Mouse (Mus musculus) limb, embryonic 14.5 days (tissue): Measurements from ENCODE around the gene Anp32e. TPM values are rescaled to one million over a fixed set of nuclear protein-coding genes. Genes with fewer than 3 reads are reported as not detected.
"Not testable (repeated sequence)": the region's sequence is repeated elsewhere in the genome, so short reads cannot be mapped to it uniquely, and the experiment has no call there.

ENCODE experiments used
- ATAC-seq: fragments of 200-750 bp; cut with Nextera tagmentation; 2 replicates; pipeline ENCODE4 v1.8.0; 2017; ENCODE audit warnings: low read depth, moderate number of reproducible peaks, moderate TSS enrichment; ENCODE audit not compliant: low FRiP score
- DNase-seq: peaks from one replicate; pipeline ENCODE4 v3.0.0-alpha.2; 2015; ENCODE audit warnings: low spot score
- H3K27ac ChIP-seq: fragments of 300-500 bp; sonication (generic); replicated peaks from 2 replicates; pipeline ENCODE4 v1.5.1; 2014; ENCODE audit warnings: low read depth, mild to moderate bottlenecking, low read length, moderate library complexity, mixed read lengths
- H3K27me3 ChIP-seq: fragments of 300-500 bp; sonication (generic); 2 replicates; pipeline ENCODE4 v1.6.1; 2014; ENCODE audit warnings: low read length, mixed read lengths; ENCODE audit not compliant: control insufficient read depth, insufficient read depth
- H3K36me3 ChIP-seq: fragments of 300-500 bp; sonication (generic); 2 replicates; pipeline ENCODE4 v1.6.1; 2014; ENCODE audit warnings: mild to moderate bottlenecking, low read length, moderate library complexity, mixed read lengths; ENCODE audit not compliant: control insufficient read depth, insufficient read depth
- H3K4me1 ChIP-seq: fragments of 300-500 bp; sonication (generic); 2 replicates; pipeline ENCODE4 v1.6.1; 2014; ENCODE audit warnings: antibody characterized with exemption, low read length, mixed read lengths; ENCODE audit not compliant: control insufficient read depth, insufficient read depth
- H3K4me2 ChIP-seq: fragments of 300-500 bp; sonication (generic); replicated peaks from 2 replicates; pipeline ENCODE4 v1.6.1; 2014; ENCODE audit warnings: low read depth, mild to moderate bottlenecking, low read length, moderate library complexity; ENCODE audit not compliant: severe bottlenecking
- H3K4me3 ChIP-seq: fragments of 300-500 bp; sonication (generic); replicated peaks from 2 replicates; pipeline ENCODE4 v1.5.1; 2014; ENCODE audit warnings: low read length
- H3K9ac ChIP-seq: fragments of 300-500 bp; sonication (generic); 2 replicates; pipeline ENCODE4 v1.6.1; 2014; ENCODE audit warnings: mild to moderate bottlenecking, low read depth, low read length, moderate library complexity; ENCODE audit not compliant: severe bottlenecking
- H3K9me3 ChIP-seq: fragments of 300-500 bp; sonication (generic); 2 replicates; pipeline ENCODE4 v1.6.1; 2016; ENCODE audit warnings: low read length; ENCODE audit not compliant: control insufficient read depth
- POLR2A ChIP-seq: fragments of 200-500 bp; IDR thresholded peaks from 2 replicates; pipeline ENCODE4 v1.8.0; 2012; ENCODE audit warnings: inconsistent platforms, mild to moderate bottlenecking, moderate library complexity, borderline replicate concordance; ENCODE audit not compliant: insufficient read depth, insufficient read length; ENCODE audit errors: extremely low read depth
- WGBS: fragments of 180-500 bp; shearing (Covaris S2); extraction: QIAGEN DNeasy Blood & Tissue Kit; methylation state at CpG from one replicate; pipeline ENCODE4 v1.1.7; 2014; 5-methylcytosine and 5-hydroxymethylcytosine counted together
- polyA plus RNA-seq, 2 experiments: library from polyadenylated mRNA; depleted of rRNA in 1 of 2; stranded (reverse) in 1 of 2; unstranded in 1 of 2; fragments of >200 nt; fragmentation: Nextera tagmentation in 1 of 2; extraction: Ambion mirVana in 1 of 2; gene quantifications; 2 replicates each; pipeline versions ENCODE4 v1.2.1 to v1.2.3; 2012 to 2014

Anp32e gene
- polyA plus RNA-seq, 2 experiments, result 55.0 to 137 TPM

GRCm38 (mm10) chr3:95916760-95917159, 12.3 kb upstream of the Anp32e start:
- H3K27me3 ChIP-seq, result no peaks in the 10 kb centered on the region
- H3K4me1 ChIP-seq, result no peaks in the 10 kb centered on the region
- H3K4me2 ChIP-seq, result no peak overlapping the region
- H3K9ac ChIP-seq, result no peak overlapping the region
- ATAC-seq, result no peak
- WGBS, result 80% methylated on average over 7 of the region's 7 CpGs
- TF ChIP-seq POLR2A, result no peak
- H3K4me3 ChIP-seq, result no peak overlapping the region
- DNase-seq, result no peak
- H3K36me3 ChIP-seq, result no peaks in the 10 kb centered on the region
- no peaks in the 10 kb centered on the region for H3K9me3 ChIP-seq
- H3K27ac ChIP-seq, result no peak overlapping the region

GRCm38 (mm10) chr3:95920532-95920931, 8.5 kb upstream of the Anp32e start:
- DNase-seq, H3K27me3 ChIP-seq, H3K4me2 ChIP-seq, ATAC-seq, H3K4me3 ChIP-seq, H3K9me3 ChIP-seq, H3K4me1 ChIP-seq, H3K27ac ChIP-seq, H3K36me3 ChIP-seq, H3K9ac ChIP-seq: not testable (repeated sequence)
- 57% methylated on average over 2 of the region's 2 CpGs for WGBS

GRCm38 (mm10) chr3:95923429-95923828, 5.6 kb upstream of the Anp32e start:
- not testable (repeated sequence) for H3K4me2 ChIP-seq, H3K27me3 ChIP-seq, H3K9me3 ChIP-seq, H3K36me3 ChIP-seq, H3K4me1 ChIP-seq, H3K27ac ChIP-seq, H3K9ac ChIP-seq, ATAC-seq, DNase-seq, H3K4me3 ChIP-seq
- WGBS, result 89% methylated on average over 7 of the region's 7 CpGs

- Histone ChIP-seq H3K27me3 (no peaks in the 10 kb centered on the region), H3K4me2 (no peak overlapping the region), H3K27ac (no peak overlapping the region), H3K4me1 (no peaks in the 10 kb centered on the region), H3K36me3 (no peaks in the 10 kb centered on the region), H3K9ac (no peak overlapping the region), H3K4me3 (no peak overlapping the region), H3K9me3 (no peaks in the 10 kb centered on the region)
- no peak for TF ChIP-seq POLR2A
- WGBS, result 74% methylated on average over 4 of the region's 4 CpGs
- ATAC-seq (no peak), DNase-seq (no peak)
These were observed 4.9 kb upstream of the Anp32e start for GRCm38 (mm10) chr3:95924185-95924584.

- DNase-seq (no peak), ATAC-seq (no peak)
- TF ChIP-seq POLR2A, result no peak
- Histone ChIP-seq H3K9me3 (no peaks in the 10 kb centered on the region), H3K4me3 (no peak overlapping the region), H3K36me3 (no peaks in the 10 kb centered on the region), H3K27ac (no peak overlapping the region), H3K4me2 (no peak overlapping the region), H3K4me1 (no peaks in the 10 kb centered on the region), H3K27me3 (no peaks in the 10 kb centered on the region), H3K9ac (no peak overlapping the region)
- whole genome bisulfite sequencing, result 83% methylated on average over 5 of the region's 5 CpGs
These were observed 4.0 kb upstream of the Anp32e start for GRCm38 (mm10) chr3:95925087-95925486.

GRCm38 (mm10) chr3:95928261-95928657, 787 bp upstream of the Anp32e start:
- DNase-seq (no peak), ATAC-seq (no peak)
- Histone ChIP-seq H3K4me1 (0 out of 2 replicates have a peak, but pooled peaks cover 6% of the 10 kb centered on the region), H3K27me3 (no peaks in the 10 kb centered on the region), H3K4me3 (peak overlapping the region; percentile 90), H3K27ac (peak overlapping the region; percentile 56), H3K9ac (peak overlapping the region; percentile 61; the same call in 1 of the 2 replicates), H3K36me3 (no peaks in the 10 kb centered on the region), H3K4me2 (peak overlapping the region; percentile 63), H3K9me3 (no peaks in the 10 kb centered on the region)
- 70% methylated on average over 6 of the region's 6 CpGs for WGBS
- no peak for TF ChIP-seq POLR2A
